Mouse (Mus musculus) small intestine, adult 2 months (tissue): ENCODE measurements around the gene Sin3b.

ENCODE experiments used
- CTCF ChIP-seq: fragments of 200-500 bp; IDR thresholded peaks from 2 replicates; pipeline ENCODE4 v1.5.1; 2012; ENCODE audit warnings: low read depth, mild to moderate bottlenecking, control low read depth, inconsistent platforms, low read length, moderate library complexity, mixed read lengths; ENCODE audit not compliant: insufficient replicate concordance, insufficient read length; ENCODE audit errors: extremely low read depth
- POLR2A ChIP-seq: fragments of 200-500 bp; IDR thresholded peaks from 2 replicates; pipeline ENCODE4 v1.6.1; 2012; ENCODE audit warnings: low read depth, mild to moderate bottlenecking, control low read depth, inconsistent platforms, low read length, moderate library complexity

- no peak for TF ChIP-seq CTCF
- TF ChIP-seq POLR2A: no peak
Measured at GRCm38 (mm10) chr8:72760216-72760615, 37.1 kb downstream of the Sin3b start.
